Mouse (Mus musculus): ENCODE data around the gene Popdc3.

GRCm38 (mm10) chr10:45311624-45312023 lies 133.7 kb downstream of the Popdc3 start:
- TF ChIP-seq CTCF (conservative IDR thresholded peaks at IDR 0.05; ENCODE audit: low read length) (no peak), NANOG (IDR thresholded peaks at IDR 0.05; ENCODE audit: borderline replicate concordance, low read length) (no peak), POU5F1 (IDR thresholded peaks at IDR 0.05; ENCODE audit: borderline replicate concordance, low read length) (no peak)

Data from E14TG2a.4 (cell line).